Mouse (Mus musculus): ENCODE results near the gene Sympk.

Sympk gene

DNA sequence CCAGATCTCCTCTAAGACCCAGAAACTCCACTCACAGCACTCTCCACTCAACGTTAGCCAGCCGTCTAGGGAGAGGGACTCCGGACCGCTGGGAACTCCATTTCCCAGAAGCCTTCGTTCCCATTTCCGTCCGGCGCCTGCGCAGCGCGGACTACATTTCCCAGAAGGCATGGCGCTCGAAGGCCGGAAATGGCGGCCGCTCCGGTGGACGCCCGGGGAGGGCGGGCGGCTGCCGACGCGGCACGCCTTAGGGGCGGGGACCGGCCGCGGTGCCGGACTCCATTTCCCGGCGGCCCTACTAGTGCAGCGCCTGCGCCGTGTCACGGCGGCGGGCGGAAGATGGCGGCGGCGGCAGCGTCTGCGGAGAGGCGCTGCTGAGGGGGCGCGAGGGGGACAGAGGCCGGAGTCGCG, at the start of gene Sympk:
TSS of gene Sympk (plus strand) at position 282 of the 411 bp plus-strand sequence.
- DNase-seq = peak; percentile 95

DNA sequence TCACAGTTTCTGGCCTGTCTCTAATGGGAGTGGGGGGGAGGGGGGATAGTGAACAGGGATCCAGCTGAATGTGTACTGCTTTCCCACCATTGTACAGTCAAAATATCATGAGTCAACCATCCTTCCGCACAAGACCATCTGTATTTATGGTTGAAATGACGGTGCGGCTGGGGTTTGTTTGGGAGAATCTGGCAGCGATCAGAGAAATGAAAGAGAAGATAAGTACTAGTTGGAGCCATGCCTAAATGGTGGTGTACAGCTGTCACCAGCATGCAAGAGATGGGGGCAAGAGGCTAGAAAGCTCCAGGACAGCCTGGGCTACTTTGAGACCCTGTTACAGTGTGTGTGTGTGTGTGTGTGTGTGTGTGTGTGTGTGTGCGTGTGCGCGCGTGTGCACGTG, 45.8 kb upstream of the Sympk start:
- no peak for DNase-seq

DNA sequence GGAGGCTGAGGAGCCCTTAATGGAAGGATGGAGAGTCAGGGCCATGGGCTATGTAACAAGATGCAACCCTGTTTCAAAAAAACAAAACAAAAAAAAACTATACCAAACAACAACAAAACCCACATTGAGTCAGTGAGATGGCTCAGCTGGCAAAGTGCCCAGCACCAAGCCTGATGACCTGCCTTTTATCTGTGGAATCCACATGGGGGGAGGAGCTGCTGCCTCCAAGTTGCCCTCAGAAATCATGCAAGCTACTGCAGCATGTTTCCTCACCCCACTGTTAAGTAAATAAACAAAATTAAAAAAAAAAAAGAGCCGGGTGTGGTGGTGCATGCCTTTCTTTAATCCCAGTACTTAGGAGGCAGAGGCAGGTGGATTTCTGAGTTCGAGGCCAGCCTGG, 37.7 kb upstream of the Sympk start:
- DNase-seq = no peak

DNA sequence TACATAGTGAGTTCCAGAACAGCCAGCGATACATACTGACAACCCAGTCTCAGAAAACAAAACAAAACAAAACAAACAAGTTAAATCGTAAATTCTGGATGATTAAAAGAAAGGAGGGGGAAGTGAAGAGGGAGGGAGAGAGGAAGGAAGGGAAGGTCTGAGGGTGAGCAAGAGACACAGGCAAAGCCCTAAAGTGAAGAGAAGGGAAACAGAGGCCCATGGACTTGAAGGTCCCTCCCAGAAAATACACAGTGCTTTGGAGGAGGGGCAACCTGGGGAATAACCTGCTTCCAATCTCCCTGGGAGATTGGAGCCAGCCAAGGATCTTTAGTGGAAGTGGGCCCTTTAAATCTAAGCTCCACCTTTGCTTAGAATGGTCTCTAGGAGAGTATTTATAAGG, 37.1 kb upstream of the Sympk start, which contains the start of gene Nanos2:
TSS of gene Nanos2 (plus strand) at position 301 of the 400 bp plus-strand sequence.
- DNase-seq = no peak

DNA sequence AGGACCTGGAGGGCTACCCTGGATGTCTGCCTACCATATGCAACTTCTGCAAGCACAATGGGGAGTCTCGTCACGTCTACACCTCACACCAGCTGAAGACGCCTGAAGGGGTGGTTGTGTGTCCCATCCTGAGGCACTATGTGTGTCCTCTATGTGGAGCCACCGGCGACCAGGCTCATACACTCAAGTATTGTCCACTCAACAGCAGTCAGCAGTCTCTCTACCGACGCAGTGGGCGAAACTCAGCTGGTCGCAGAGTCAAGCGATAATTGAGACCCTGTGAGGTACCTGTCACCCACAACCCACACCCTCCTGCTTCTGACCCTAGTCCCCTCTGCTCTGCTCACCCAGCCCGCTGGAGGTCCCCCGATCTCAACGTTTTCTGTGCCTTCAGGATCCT, 36.4 kb upstream of the Sympk start:
- no peak for DNase-seq

DNA sequence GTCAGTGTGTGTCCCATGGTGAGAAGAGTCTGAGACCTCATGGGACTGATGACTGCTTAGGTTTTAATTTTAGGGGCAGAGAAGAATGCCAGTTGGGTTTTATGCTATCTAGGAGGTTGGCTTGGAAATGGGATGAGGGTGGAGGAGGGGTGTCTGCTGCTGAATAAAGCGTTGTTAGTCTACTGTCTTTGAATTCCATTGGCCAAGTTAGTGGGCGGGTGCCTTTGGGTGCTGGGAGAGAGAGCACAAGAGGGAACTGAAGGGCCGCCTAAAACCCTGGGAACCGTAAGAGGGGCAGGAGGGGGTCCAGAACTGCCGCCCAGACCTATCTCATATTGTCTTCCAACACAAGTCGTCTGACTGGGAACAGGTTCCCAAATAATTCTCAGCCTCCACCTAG, 35.4 kb upstream of the Sympk start:
- no peak for DNase-seq

DNA sequence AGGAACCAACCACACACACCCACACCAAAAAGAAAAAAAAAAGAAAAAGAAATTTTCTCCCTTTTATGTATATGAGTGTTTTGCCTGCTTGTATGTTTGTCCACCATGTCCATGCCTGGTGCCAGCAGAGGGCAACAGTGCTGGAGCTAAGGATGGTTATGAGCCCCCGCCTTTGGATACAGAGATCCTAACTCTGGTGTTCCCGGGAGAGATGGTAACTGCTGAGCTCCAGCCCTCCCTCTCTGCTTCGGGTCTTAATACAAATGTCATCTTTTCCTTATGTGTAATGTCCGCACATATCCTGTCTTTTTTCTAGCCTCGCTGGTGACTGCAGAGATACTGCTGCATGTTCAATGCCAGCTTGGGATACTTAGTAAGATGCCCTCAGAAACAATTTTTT, 34.2 kb upstream of the Sympk start:
- DNase-seq = no peak

DNA sequence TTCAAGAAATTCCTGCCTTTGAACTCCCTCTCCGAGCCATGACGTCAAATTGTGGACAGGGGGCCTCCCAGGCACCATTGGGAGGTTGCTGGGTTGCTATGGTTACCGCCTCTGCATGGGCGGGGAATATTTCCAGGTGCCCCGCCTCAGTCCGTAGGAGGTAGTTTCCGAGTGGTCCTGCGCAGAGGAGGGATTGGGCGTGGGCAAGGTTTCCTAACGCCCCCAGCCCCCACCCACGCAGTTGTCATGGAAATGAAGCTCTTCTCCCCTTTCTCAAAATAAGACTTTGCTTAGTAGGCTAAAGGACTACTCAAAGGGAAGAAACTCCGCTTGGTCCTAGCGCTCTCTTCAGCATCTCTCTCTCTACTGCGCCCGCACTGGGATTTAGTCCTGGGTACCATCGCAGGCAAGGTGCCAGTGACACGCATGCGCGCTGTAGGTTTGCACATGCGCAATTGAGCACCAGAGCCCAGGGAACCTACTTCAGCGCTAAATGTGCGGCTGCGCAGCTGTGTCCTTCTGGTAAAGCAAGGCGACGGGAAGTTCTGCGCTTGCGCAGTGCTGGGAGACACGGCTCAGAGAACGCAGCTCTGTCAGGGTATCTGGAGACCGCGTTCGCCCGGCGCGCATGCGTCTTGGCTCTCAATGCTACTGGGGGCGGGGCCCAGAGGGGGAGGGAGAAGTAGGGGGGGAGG, 33.4 kb upstream of the Sympk start, which contains the start of gene Mypop:
TSS of gene Mypop (plus strand) at position 645 of the 695 bp plus-strand sequence.
- peak; percentile 100 for DNase-seq

DNA sequence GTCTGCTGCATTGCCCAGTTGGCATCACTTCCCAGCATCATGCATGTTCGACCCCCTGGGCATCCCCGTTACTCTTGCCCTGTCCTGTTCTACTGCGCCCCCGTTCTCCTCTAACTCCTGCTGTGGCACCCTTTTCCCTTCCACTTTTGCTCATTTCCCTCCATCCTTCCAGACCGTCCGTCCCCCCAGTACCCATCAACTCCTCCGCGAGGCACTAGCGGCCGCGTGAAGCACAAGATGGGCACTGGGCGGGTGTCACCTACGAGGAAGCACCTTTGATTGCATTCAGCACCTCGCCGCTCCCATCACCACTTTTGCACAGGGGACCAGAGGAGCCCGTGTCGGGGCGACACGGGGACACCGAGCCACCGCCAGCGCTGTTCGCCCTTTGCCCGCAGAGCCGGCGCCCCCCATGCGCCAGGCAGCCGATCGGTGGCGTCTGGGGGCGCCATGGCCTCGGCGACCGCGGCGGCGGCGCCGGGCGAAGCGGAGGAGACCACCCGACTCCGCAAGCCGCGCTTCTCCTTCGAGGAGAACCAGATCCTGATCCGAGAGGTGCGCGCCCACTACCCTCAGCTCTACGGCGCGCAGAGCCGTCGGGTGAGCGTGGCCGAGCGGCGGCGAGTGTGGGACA, 32.4 kb upstream of the Sympk start:
- no peak for DNase-seq

DNA sequence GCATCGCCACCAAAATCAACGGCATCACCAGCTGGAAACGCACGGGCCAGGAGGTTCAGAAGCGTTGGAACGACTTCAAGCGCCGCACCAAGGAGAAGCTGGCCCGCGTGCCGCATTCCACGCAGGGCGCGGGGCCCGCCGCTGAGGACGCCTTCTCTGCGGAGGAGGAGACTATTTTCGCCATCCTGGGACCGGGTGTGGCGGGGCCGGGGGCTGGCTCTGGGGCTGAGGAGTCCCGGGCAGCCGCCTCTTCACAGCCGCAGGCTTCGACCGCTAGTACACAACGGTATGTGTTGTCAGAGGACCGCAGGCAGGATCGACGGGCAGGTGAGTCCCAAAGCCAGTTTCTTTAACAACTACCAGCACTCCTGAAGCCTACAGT, 31.9 kb upstream of the Sympk start:
- DNase-seq = peak; percentile 31

DNA sequence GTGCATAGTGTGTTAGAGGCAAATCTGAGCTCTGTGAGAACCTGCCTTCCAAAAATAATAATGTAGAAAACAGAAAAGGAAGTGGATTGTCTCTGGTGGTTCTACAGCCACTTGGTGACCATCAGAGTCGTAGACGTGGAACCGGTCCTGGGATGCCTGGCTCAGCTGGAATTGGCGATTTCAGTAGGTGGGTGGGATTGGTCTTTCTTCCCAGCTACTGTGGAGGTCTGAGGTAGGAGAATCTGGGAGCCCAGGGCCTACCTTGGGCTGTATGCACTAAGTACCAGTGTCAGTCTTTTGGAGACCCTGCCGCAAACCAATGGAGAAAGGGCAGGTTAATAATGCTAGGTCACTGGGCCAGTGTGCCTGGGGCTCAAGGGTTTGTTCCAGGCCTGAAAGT, 31.1 kb upstream of the Sympk start:
- no peak for DNase-seq

DNA sequence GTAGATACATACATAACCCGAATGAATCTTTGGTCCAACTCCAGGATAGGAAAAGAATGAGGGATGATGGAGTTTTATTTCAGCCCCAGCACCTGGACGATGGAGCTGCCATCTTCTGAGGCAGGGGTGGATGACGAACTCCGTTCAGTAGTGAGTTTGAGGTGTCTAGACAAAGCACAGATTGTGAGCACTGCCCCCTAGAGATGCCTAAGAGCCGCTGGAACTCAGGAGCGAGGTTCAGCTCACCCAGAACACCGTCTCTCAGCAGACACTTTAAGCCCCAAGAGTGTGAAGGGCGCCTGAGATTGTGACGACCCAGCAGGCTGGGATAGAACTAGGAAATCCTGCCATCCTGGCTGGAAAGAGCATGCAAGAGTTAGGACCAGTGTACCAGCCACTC, 25.3 kb upstream of the Sympk start:
- DNase-seq = no peak

DNA sequence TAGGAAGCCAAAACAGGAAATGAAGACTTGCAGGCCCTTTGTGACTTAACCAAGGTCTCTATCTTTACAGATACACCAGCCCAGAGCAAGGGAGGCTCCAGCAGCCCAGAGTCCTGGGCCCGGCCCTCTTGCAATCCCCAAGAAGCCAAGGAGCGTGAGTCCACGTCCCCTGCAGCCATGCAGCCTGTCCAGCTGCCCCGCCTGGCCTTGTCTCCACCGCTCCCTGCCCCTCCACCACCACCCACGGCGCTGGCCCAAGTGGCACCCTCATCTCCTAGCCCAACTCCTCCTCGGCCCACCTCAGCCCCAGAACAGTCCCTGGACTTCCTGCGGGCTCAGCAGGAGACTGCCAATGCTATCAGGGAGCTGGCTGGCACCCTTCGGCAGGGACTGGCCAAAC, 23.8 kb upstream of the Sympk start:
- DNase-seq = no peak

DNA sequence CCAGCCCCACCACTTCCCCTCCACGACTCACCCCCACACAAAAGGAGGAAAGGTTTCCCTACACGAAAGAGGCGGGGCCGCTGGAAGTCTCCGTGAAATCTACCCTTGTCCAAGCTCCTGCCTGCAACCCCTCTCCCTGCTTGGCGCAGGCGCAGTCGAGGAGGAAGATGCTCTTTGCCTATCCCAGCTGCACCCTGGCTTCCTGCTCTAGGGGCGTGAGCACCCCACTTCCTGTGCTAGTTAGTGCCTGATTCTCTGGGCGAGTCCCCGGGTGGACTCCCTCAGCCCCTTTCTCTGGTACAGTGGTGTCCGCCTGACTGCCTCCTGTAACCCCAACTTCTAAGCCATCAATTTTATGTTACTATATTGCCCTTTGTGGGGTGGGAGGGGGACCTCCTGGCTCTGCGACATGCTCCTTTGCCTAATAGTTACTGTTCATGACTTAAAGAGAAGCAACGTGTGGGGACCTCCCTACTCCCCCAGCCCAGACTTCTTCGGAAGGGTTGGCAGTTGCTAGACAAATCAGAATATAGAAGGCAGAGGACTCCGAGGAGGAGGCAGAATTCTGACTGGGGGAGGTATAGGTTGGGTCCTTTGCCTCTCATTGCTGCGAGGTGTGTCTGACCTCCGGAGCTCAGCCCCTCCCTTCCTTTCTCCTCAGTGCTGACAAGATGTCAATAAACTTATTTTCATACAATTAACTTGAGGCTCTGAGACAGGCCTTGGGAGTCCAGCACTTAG, 22.9 kb upstream of the Sympk start:
- DNase-seq = peak; percentile 74

DNA sequence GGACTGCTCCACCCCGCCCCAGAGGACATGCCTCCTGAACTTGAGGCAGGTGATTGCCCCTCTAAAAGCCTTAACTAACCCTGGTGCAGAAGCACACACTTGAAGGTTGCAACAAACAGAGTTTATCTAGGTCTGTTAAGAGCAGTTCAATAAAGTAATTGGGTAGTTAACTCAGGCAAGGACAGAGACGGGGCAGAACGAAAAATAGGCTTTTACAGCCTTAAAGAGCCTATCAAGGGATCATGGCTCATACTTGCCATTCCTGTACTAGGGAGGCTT, 22.4 kb upstream of the Sympk start:
- DNase-seq = no peak

DNA sequence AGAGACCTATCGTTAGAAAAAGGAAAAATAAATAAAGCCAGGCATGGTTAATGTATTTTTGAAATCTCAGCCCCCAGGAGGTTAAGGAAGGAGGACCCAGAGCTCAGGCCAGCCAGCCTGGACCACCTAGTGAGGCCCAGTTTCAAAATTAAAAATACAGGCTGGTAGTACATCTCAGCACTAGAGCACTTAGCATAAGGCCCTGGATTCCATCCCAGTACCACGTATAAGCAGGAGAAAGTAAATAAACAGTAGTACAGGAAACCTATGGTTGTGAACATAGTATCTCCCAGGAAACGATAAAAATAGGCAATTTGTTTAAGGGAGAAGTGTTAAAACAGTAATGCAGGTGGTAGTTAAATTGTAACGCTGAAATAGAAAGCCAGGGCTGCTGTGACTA, 22.1 kb upstream of the Sympk start:
- DNase-seq = no peak

DNA sequence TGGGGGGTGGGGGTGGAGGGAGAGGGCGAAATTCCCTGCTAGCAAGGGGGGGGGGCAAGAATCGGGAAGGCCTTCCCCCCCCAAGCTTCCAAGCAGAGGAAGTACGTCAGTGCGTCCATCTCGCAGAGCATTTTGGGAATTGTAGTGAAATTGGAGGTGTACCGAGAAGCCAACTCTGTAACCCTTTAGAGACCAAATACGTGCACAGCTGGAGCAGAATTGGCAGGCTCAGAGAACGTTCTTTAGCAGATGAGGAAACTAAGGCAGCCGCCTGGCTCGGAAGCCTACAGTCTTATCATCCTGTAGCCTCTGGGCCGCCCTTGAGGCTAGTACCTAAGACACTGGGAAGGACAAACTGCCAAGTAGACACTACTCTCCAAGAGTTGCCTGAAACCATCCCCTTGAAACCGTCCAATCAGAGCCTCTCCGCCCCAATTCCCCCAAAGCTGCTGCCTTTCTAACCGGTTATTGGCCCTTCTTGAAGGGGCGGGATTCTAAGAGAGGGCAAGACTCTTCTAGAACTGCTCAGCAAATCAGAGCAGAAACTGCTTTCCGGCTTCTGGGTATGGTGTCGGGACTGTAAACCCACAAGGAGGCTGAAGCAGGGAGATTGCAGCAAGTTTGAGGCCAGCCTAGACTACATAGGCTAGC, 21.2 kb upstream of the Sympk start:
- DNase-seq = peak; percentile 74

DNA sequence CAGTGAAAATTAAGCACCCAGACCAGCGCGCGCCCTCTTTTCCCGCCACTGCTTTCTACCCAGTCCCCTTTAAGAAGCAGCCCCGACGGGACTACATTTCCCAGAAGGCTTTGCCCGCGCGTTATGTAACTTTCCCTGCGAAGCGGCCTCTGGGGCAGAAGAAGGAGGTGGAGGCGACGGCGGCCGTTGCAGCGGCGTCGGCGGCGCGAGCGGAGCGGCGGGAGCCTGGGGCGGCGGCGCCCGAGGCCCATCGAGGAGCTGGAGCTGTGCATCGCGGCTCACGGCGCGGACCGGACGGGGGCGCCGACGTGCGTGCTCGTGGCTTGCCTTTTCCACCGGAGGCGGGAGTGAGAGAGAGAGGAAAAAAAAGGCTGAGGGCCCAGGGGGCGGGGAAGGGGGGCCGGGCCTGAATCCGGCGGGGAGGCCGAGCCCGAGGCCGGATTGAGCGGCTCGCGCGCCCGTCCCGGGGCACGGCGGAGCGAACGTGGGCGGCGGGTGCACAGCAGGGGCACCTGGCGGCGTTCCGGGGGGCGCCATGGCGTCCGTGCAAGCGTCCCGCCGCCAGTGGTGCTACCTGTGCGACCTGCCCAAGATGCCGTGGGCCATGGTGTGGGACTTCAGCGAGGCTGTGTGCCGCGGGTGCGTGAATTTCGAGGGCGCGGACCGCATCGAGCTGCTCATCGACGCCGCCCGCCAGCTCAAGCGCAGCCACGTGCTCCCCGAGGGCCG, 20.1 kb upstream of the Sympk start, which contains the start of gene Irf2bp1:
TSS of gene Irf2bp1 (plus strand) at position 143 of the 729 bp plus-strand sequence.
- peak; percentile 94 for DNase-seq

DNA sequence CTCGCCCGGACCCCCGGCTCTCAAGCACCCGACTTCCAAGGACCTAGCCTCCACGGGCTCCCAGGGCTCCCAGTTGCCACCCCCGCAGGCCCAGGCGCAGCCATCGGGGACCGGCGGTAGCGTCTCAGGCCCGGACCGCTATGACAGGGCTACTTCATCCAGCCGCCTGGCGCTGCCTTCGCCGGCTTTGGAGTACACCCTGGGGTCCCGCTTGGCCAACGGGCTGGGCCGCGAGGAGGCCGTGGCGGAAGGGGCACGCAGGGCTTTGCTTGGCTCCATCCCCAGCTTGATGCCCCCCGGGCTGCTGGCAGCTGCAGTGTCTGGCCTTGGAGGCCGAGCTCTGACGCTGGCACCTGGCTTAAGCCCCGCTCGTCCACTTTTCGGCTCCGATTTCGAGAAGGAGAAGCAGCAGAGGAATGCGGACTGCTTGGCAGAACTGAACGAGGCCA, 19.5 kb upstream of the Sympk start:
- DNase-seq = no peak

DNA sequence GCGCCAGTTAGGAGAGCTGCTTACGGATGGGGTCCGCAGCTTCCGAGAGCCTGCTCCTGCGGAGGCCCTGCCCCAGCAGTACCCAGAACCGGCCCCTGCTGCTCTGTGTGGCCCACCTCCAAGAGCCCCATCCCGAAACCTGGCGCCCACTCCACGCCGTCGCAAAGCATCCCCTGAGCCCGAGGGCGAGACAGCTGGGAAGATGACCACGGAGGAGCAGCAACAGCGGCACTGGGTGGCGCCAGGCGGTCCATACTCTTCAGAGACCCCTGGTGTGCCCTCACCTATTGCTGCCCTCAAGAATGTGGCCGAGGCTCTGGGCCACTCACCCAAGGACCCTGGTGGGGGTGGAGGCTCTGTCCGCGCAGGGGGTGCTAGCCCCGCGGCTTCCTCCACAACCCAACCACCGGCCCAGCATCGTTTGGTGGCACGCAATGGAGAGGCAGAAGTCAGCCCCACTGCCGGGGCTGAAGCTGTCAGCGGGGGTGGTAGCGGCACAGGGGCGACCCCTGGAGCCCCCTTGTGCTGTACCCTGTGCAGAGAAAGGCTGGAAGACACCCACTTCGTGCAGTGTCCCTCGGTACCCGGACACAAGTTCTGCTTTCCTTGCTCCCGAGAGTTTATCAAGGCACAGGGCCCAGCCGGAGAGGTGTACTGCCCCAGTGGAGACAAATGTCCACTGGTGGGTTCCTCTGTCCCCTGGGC, 18.6 kb upstream of the Sympk start:
- no peak for DNase-seq

DNA sequence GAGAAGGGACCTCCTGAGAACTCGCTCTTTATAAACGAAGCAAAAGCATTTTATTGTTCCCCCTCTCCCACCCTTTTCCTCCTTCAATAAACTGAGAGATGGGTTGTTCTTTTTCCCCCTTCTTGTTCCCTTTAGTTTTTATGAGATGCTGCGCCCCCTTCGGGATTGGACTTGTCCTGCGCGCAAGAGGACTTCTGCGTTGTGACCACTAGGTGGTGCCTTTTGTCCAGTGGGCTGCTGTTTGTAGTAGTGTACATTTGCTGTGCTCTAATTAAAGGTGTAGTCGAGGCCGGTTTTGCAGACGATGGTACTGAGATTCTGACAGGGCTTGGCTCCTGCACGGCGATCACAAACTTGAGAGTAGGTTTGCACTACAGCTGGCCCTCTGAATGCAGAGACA, 17.7 kb upstream of the Sympk start:
- DNase-seq = peak; percentile 87
